Mouse (Mus musculus) lung, postnatal 0 days (tissue): ENCODE data around the gene Mib2.

Experiments used
- CTCF ChIP-seq: IDR thresholded peaks from 2 replicates; pipeline ENCODE4 v1.5.1; 2016; ENCODE audit warnings: antibody characterized with exemption, mild to moderate bottlenecking
- EP300 ChIP-seq: IDR thresholded peaks from 2 replicates; pipeline ENCODE4 v1.6.1; 2016; ENCODE audit warnings: antibody characterized with exemption, mild to moderate bottlenecking, control low read depth

DNA sequence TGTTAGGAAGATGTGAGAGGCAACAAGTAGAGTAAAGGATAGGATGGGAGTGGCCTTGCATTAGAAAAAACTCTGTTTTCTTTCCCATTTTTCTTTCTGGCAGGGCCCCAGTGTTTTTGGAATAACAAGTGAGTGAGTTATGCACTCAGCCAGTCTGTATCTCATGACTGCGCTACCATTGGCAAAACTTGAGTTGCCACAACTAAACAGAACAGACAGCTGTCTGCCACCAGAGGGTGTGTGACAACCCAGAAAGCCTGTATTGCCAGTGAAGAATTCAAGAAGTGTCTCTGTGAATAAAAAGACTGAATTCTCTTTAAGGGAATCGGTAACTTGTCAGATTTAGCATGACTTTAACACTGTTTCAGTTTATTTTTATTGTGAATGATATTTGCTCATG, 7.0 kb upstream of the Mib2 start:
- TF ChIP-seq CTCF (peak; percentile 64), EP300 (no peak)
